Mouse (Mus musculus): Measurements from ENCODE around the gene Gm6169.

DNA sequence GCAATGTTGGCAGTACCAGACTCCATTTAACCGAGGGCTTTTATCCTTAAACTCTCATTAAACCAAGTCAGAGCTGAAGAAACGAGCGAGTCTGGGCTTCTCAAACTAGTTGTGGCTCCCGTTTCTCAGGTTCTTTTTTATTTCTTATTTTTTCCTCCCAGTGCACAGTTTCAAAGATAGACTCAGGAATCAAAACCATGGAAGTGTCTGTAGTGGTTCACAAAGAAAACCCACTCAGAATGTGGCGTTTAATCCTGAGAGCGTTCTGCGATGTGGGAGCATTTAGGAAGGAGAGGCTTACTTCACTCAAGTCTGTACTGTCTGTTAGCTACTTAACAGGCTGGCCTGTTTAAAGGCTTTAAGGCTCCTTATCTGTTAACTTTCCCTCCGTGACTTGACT is 30.9 kb downstream of the Gm6169 start:
- TF ChIP-seq EP300 (IDR thresholded peaks at IDR 0.05; ENCODE audit: low read depth), result no peak
- TF ChIP-seq CTCF (IDR thresholded peaks at IDR 0.05; ENCODE audit: low read depth), result no peak

Measured in heart, postnatal 0 days (tissue).